Mouse (Mus musculus): ENCODE measurements around the gene Fthl17f. TPM values are rescaled to one million over a fixed set of nuclear protein-coding genes. Genes with fewer than 3 reads are reported as not detected.

Gene Fthl17f
- polyA plus RNA-seq, 1 experiment = not detected

- no peak for DNase-seq
- Histone ChIP-seq H3K4me1 (ENCODE audit: control insufficient read depth, insufficient read depth, low read length) (no peaks in the 10 kb centered on the region), H3K27me3 (ENCODE audit: control insufficient read depth, insufficient read depth, low read length) (no peaks in the 10 kb centered on the region), H3K4me3 (replicated peaks; ENCODE audit: insufficient read depth, low read depth, low read length) (no peak within 1 kb of the TSS), H3K27ac (ENCODE audit: insufficient read depth, low read length) (no peak within 1 kb of the TSS)
- WGBS = 66% methylated on average over 6 of the region's 6 CpGs
- TF ChIP-seq CTCF (IDR thresholded peaks at IDR 0.05; ENCODE audit: borderline replicate concordance, insufficient read depth, low read depth, low read length) (no peak), POLR2A (IDR thresholded peaks at IDR 0.05; ENCODE audit: borderline replicate concordance, insufficient read depth, low read length) (no peak)
Observed at GRCm38 (mm10) chrX:9104262-9104661, 41.4 kb downstream of the Fthl17f start, which contains the start of gene 4930402K13Rik. TSS of gene 4930402K13Rik (plus strand) at chrX:9104562.

GRCm38 (mm10) chrX:9110381-9110780 lies 47.6 kb downstream of the Fthl17f start:
- H3K27ac ChIP-seq (ENCODE audit: insufficient read depth, low read length) = no peak overlapping the region
- H3K27me3 ChIP-seq (ENCODE audit: control insufficient read depth, insufficient read depth, low read length) = no peaks in the 10 kb centered on the region
- no peak for DNase-seq
- WGBS = 67% methylated on average over 2 of the region's 2 CpGs
- no peaks in the 10 kb centered on the region for H3K4me1 ChIP-seq (ENCODE audit: control insufficient read depth, insufficient read depth, low read length)
- no peak overlapping the region for H3K4me3 ChIP-seq (replicated peaks; ENCODE audit: insufficient read depth, low read depth, low read length)
- TF ChIP-seq POLR2A (IDR thresholded peaks at IDR 0.05; ENCODE audit: borderline replicate concordance, insufficient read depth, low read length) = no peak
- no peak for TF ChIP-seq CTCF (IDR thresholded peaks at IDR 0.05; ENCODE audit: borderline replicate concordance, insufficient read depth, low read depth, low read length)

Other genes with a start within 250 kb of the Fthl17f start
- not detected in 2 replicates for gene Gm6592, start 219.0 kb upstream of the Fthl17f start, polyA plus RNA-seq (2012; rRNA removed)
- gene Gm5751, start 188.8 kb upstream of the Fthl17f start, polyA plus RNA-seq (2012; rRNA removed) = 0.57 TPM in 1 of 2 replicates, not detected in the other
- gene B630019K06Rik, start 170.6 kb upstream of the Fthl17f start, polyA plus RNA-seq (2012; rRNA removed) = 37.2 and 41.3 TPM in 2 replicates
- not detected in 2 replicates for gene Fthl17b, start 100.0 kb upstream of the Fthl17f start, polyA plus RNA-seq (2012; rRNA removed)
- gene Fthl17c, start 86.5 kb upstream of the Fthl17f start, polyA plus RNA-seq (2012; rRNA removed) = not detected in 2 replicates
- not detected in 2 replicates for gene Fthl17d, start 76.3 kb upstream of the Fthl17f start, polyA plus RNA-seq (2012; rRNA removed)
- gene Fthl17e, start 29.5 kb upstream of the Fthl17f start, polyA plus RNA-seq (2012; rRNA removed) = not detected in 2 replicates
- gene 4930402K13Rik, start 41.5 kb downstream of the Fthl17f start, polyA plus RNA-seq (2012; rRNA removed) = not detected in 2 replicates
- 5.0 and 5.5 TPM in 2 replicates for gene Lancl3, start 136.9 kb downstream of the Fthl17f start, polyA plus RNA-seq (2012; rRNA removed)
- gene Gm14862, start 193.9 kb downstream of the Fthl17f start, polyA plus RNA-seq (2012; rRNA removed) = not detected in 2 replicates
- gene Xk, start 209.7 kb downstream of the Fthl17f start, polyA plus RNA-seq (2012; rRNA removed) = 20.1 and 22.7 TPM in 2 replicates
- 1.0 and 1.4 TPM in 2 replicates for gene H2al1m, start 220.7 kb downstream of the Fthl17f start, polyA plus RNA-seq (2012; rRNA removed)

Measured in cerebellum, adult 2 months (tissue).